Mouse (Mus musculus): Measurements from ENCODE around the gene Fam8a1.

DNA sequence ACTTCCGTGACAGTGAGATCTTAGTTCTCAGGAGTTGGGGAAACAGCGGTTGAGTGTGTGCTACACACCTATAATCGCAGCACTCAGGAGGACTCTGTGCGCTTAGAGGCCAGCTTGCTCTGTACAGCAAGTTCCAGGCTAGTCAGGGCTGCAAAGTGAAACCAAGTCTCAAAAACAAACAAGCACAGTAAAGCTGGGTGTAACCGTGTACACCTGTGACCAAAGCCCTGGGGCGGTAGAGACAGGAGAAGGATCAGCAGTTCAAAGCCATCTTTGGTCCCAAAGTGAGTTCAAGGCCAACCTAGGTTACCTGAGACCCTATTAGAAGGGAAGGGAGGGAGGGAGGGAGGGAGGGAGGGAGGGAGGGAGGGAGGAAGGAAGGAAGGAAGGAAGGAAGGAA is 25.1 kb upstream of the Fam8a1 start:
- TF ChIP-seq CTCF (IDR thresholded peaks at IDR 0.05; ENCODE audit: borderline replicate concordance, insufficient read depth, low read length), result no peak
- no peak for TF ChIP-seq POLR2A (IDR thresholded peaks at IDR 0.05; ENCODE audit: low read depth, low read length)
